Mouse (Mus musculus) C2C12 (cell line): Measurements from ENCODE around the gene Nav3. TPM values are rescaled to one million over a fixed set of nuclear protein-coding genes. Genes with fewer than 3 reads are reported as not detected.

Source experiments
- H3K27me3 ChIP-seq: one replicate; pipeline ENCODE4 v1.6.1; 2011; ENCODE audit not compliant: control insufficient read depth, insufficient read depth, insufficient read length
- H3K36me3 ChIP-seq: one replicate; pipeline ENCODE4 v1.6.1; 2011; ENCODE audit not compliant: control insufficient read depth, insufficient read depth
- H3K4me3 ChIP-seq: one replicate; pipeline ENCODE4 v1.5.1; 2011; ENCODE audit warnings: mild to moderate bottlenecking, control low read depth; ENCODE audit not compliant: poor library complexity, insufficient read depth, severe bottlenecking
- H3K79me2 ChIP-seq: one replicate; pipeline ENCODE4 v1.6.1; 2011; ENCODE audit not compliant: control insufficient read depth, insufficient read depth
- H3K79me3 ChIP-seq: one replicate; pipeline ENCODE4 v1.6.1; 2011; ENCODE audit warnings: low read depth, control low read depth
- H3ac ChIP-seq: one replicate; pipeline ENCODE3; 2011; ENCODE audit warnings: low read depth; ENCODE audit not compliant: control insufficient read depth, insufficient read length
- CEBPB ChIP-seq: IDR thresholded peaks from one replicate; pipeline ENCODE4 v1.6.1; 2011; ENCODE audit warnings: low read depth, mild to moderate bottlenecking, control low read depth, moderate library complexity
- CTCF ChIP-seq: IDR thresholded peaks from one replicate; pipeline ENCODE4 v1.5.1; 2011; ENCODE audit not compliant: control insufficient read depth, insufficient read depth, insufficient read length
- FOSL1 ChIP-seq: IDR thresholded peaks from one replicate; pipeline ENCODE4 v1.8.0; 2011; ENCODE audit warnings: mild to moderate bottlenecking, low read length; ENCODE audit not compliant: poor library complexity, insufficient read depth, severe bottlenecking
- MAX ChIP-seq: IDR thresholded peaks from one replicate; pipeline ENCODE4 v1.6.1; 2011; ENCODE audit warnings: mild to moderate bottlenecking, control low read depth
- MYOD1 ChIP-seq: IDR thresholded peaks from one replicate; pipeline ENCODE4 v1.6.1; 2011; ENCODE audit warnings: low read depth; ENCODE audit not compliant: control insufficient read depth, insufficient read length
- MYOG ChIP-seq: IDR thresholded peaks from one replicate; pipeline ENCODE4 v1.6.1; 2011; ENCODE audit not compliant: control insufficient read depth, insufficient read length; ENCODE audit errors: extremely low read depth
- USF1 ChIP-seq: IDR thresholded peaks from one replicate; pipeline ENCODE4 v1.6.1; 2011; ENCODE audit warnings: low read depth, mild to moderate bottlenecking, control low read depth, moderate library complexity
- polyA plus RNA-seq: library from polyadenylated mRNA; unstranded; fragments of >200 nt; fragmentation: generic; extraction: Trizol; gene quantifications from one replicate; pipeline ENCODE4 v1.2.1, GENCODE M21; 2012; ENCODE audit warnings: missing spikeins

The Nav3 gene
- polyA plus RNA-seq, 1 experiment: 5.0 TPM

GRCm38 (mm10) chr10:109799246-109799645 lies 656.8 kb downstream of the Nav3 start:
- H3K36me3 ChIP-seq: peaks cover 12% of the 10 kb centered on the region
- H3K79me2 ChIP-seq: no peaks in the 10 kb centered on the region
- no peaks in the 10 kb centered on the region for H3K27me3 ChIP-seq
- no peak overlapping the region for H3ac ChIP-seq
- H3K4me3 ChIP-seq: no peak overlapping the region
- no peak for TF ChIP-seq CTCF
- TF ChIP-seq CEBPB: no peak
- TF ChIP-seq MAX: no peak
- no peak for TF ChIP-seq USF1
- no peak for TF ChIP-seq MYOG
- TF ChIP-seq FOSL1: no peak
- no peak for TF ChIP-seq MYOD1
- H3K79me3 ChIP-seq: no peaks in the 10 kb centered on the region

DNA sequence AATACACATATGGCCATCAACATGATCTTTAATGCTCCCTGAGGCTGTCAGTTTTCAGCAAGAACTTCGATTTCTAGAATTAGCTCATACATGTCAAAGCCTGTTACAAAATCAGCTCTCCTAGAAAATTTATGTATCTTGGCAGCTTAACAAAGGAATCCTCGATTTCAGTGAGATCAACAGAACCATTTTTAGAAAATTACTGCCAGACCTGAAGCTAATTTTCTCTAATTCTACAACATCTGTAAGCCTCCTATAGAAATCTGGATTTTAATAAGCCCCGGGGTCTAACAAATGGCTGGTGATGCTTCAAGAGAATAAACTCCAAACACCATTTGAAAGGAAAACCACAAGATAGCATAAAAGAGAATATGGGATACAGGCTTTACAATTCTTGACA lies 659.0 kb downstream of the Nav3 start:
- Histone ChIP-seq H3K27me3 (no peaks in the 10 kb centered on the region), H3K4me3 (no peak overlapping the region), H3K36me3 (peaks cover 9% of the 10 kb centered on the region), H3ac (no peak overlapping the region), H3K79me2 (no peaks in the 10 kb centered on the region), H3K79me3 (no peaks in the 10 kb centered on the region)
- no peak for TF ChIP-seq MAX
- no peak for TF ChIP-seq MYOG
- no peak for TF ChIP-seq MYOD1
- no peak for TF ChIP-seq CTCF
- TF ChIP-seq USF1: no peak
- TF ChIP-seq FOSL1: no peak
- TF ChIP-seq CEBPB: no peak

GRCm38 (mm10) chr10:109793491-109793890 lies 662.5 kb downstream of the Nav3 start:
- no peak for TF ChIP-seq MYOD1
- TF ChIP-seq CEBPB: no peak
- TF ChIP-seq FOSL1: no peak
- TF ChIP-seq USF1: no peak
- TF ChIP-seq MAX: no peak
- TF ChIP-seq MYOG: no peak
- no peak for TF ChIP-seq CTCF
- no peaks in the 10 kb centered on the region for H3K27me3 ChIP-seq
- H3K36me3 ChIP-seq: peaks cover 19% of the 10 kb centered on the region
- H3K79me2 ChIP-seq: no peaks in the 10 kb centered on the region
- peaks cover 2% of the 10 kb centered on the region for H3K79me3 ChIP-seq
- H3K4me3 ChIP-seq: no peak overlapping the region
- no peak overlapping the region for H3ac ChIP-seq

- H3K79me3 ChIP-seq: peaks cover 2% of the 10 kb centered on the region
- H3K27me3 ChIP-seq: no peaks in the 10 kb centered on the region
- peaks cover 12% of the 10 kb centered on the region for H3K36me3 ChIP-seq
- no peak overlapping the region for H3ac ChIP-seq
- no peak overlapping the region for H3K4me3 ChIP-seq
- no peaks in the 10 kb centered on the region for H3K79me2 ChIP-seq
- TF ChIP-seq MYOG (no peak), MAX (no peak), FOSL1 (no peak)
These were observed 667.3 kb downstream of the Nav3 start for GRCm38 (mm10) chr10:109788728-109789127.

DNA sequence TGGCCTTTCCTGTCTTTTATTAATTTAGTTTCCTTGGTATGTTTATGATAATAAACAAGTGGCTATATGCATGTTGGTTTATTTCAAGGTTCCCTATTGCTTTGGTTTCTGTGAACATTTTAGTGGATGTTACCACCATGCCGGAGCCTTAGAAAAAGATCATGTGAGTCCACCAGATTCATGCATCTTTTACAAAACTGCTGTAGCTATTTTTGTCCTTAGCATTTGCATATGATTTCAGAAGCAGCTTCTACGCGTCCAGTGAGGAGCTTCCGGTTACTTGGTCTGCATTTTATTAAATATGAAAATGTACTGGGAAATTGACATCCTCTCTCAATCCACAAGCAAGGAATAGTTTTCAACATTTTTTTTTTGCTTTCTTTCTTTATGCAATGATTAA lies 676.9 kb downstream of the Nav3 start:
- no peak for TF ChIP-seq CTCF
- TF ChIP-seq FOSL1: no peak
- TF ChIP-seq MAX: no peak
- TF ChIP-seq MYOG: no peak
- no peak for TF ChIP-seq MYOD1
- TF ChIP-seq CEBPB: no peak
- no peak for TF ChIP-seq USF1
- no peak overlapping the region for H3ac ChIP-seq

GRCm38 (mm10) chr10:109769092-109769491 lies 686.9 kb downstream of the Nav3 start:
- Histone ChIP-seq H3ac (no peak overlapping the region), H3K4me3 (no peak overlapping the region), H3K79me3 (no peaks in the 10 kb centered on the region), H3K27me3 (no peaks in the 10 kb centered on the region), H3K36me3 (peaks cover 48% of the 10 kb centered on the region), H3K79me2 (no peaks in the 10 kb centered on the region)
- TF ChIP-seq CEBPB (no peak), FOSL1 (no peak), MAX (no peak), USF1 (no peak), CTCF (no peak), MYOG (no peak), MYOD1 (no peak)

More for the DNA sequence above, 676.9 kb downstream of the Nav3 start:
- Histone ChIP-seq H3K27me3 (no peaks in the 10 kb centered on the region), H3K79me2 (no peaks in the 10 kb centered on the region), H3K36me3 (peaks cover 15% of the 10 kb centered on the region), H3K4me3 (no peak overlapping the region), H3K79me3 (no peaks in the 10 kb centered on the region)
